Mouse (Mus musculus) spleen, postnatal 4 days (tissue): ENCODE data around the gene Vac14.

Source experiments
- DNase-seq, 2 experiments: peaks; one replicate each; pipeline ENCODE4 v3.0.0; 2022; ENCODE audit warnings: low spot score in 2 of 2

The Vac14 gene

DNA sequence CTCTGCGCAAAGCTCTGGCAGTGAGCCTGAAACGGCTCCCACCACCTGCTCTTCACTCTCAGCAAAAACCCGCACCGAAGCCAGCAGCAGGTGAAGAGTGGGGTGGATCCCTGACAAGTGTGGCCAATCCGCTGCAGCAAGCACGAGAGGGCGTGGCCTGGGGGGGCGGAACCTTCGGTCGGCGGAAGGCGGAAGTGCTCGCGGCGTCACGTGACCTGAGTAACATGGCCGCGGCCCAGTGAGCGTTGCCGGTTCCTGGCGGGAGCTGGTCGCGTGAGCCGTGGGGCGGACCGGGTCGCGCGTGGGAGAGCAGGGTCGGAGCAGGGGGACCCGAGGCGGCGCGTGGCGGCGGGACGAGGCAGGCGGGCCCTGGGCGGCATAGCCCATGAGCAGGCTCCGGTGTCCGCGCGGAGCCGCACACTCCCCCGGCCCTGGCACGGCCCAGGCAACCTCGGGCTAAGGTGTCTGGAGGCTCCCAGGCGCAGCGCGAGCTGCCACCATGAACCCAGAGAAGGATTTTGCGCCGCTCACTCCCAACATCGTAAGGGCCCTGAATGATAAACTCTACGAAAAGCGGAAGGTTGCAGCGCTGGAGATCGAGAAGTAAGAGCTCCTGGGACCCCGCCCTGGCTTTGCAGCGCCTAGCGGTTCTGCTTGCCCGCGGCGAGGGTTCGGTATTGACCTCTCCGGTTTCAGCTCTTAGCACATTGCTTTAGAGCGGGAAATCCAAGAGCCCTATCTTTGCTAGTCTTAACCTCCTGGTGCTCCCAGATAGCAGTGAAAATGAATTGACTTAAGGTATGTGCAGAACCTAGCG, at the start of gene Vac14:
TSS of gene Vac14 (plus strand) at position 195 of the 817 bp plus-strand sequence.
- DNase-seq: peak; percentile 98 to 99

DNA sequence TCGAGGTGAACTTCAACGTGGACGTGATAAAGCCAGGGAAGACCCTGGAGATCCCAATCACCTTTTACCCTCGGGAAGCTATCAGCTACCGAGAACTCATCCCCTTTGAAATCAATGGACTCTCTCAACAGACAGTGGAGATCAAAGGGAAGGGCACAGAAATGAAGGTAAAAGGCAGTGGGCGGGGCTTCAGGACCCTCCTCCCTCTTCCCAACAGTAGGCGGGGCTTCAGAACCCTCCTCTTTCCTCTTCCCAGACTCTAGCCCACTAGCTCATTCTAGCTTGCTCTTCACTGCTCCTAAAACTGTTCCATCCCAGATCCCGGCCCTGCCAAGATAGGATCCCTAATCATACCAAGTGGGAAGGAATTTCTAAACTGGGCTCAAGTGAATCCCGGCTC, 25.7 kb upstream of the Vac14 start:
- DNase-seq: no peak

DNA sequence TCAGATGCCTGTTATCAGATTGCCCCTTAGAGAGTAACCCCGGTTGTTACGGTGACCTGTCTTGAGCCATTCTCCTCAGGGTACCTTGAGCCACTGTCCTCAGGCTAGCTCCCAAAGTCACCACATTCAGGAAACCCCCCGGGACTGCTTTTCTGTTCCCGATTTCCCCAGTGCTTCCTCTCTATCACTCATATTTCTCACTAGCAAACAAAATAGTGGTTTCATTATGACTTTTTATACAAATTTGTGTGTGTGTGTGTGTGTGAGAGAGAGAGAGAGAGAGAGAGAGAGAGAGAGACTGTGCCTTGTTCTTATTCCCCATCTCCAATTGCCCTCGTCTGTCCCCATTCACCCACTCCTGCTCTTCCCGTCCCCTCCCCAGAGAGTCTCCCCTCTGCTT, 24.2 kb upstream of the Vac14 start:
- no peak for DNase-seq

DNA sequence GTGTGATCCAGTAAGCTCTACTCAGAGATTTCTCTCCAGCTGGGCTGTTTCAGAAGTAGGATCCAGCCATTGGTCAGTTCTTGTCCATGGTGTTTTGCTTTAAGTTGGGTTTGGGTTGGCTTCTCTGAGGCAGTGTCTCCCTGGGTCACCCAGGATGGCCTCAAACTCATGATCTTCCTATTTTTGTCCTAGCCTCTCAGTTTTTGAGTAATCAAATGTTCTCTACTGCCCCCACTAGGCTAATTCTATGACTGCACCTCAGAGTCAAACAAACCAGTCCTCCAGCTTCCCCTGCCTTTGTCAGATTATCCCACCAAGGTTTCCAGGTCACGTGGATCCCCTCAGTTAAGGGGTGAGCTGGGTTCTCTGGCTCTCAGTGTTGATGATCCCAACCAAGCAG, 13.8 kb upstream of the Vac14 start:
- DNase-seq: no peak

DNA sequence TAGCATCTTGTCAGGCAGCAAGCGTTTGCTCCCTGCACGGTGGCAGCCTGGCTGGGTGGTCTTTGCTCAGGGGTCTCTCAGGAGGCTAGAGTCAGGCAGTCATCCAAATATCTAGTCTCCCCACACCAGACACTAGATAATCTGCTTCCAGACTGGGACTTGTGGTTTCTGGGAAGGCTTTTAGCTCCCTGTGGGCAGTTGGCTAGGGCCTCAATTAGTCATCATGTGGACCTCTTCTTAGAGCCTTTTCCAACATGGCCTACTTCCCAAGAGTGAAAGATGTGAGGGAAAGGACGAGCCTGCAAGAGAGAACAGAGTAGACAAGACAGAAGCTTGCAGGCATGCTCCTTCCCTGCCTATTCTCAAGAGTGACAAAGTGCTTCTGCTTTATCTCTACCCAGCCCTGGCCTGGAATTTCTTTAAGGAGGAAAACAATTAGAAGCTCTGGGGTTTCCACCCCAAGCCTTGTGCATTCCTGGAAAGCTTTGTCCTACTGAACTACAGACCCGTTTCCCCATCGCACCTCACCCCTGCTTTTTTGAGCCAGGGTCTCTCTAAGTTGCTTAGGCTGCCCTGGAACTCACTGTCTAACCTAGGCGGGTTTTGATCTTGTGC, 12.9 kb upstream of the Vac14 start:
- DNase-seq: no peak

DNA sequence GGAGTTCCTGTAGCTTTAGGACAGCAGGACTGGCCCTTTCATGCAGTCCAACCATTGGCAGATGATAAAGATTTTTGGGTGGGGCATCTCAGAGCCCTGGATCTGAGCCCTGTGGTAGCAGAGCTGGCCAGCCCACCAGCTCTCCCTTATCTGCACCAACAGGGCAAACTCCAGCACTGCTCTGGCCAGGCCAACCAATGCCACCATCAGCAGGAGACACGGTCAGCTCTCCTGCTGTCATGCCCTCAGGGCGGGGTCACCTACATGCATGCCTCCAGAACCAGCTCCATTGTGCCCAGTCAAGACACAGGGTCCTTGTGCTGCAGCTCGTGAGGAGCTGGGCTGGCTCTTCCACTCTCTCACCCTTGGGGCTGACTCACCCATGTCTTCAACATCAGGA, 2.7 kb upstream of the Vac14 start:
- no peak for DNase-seq

DNA sequence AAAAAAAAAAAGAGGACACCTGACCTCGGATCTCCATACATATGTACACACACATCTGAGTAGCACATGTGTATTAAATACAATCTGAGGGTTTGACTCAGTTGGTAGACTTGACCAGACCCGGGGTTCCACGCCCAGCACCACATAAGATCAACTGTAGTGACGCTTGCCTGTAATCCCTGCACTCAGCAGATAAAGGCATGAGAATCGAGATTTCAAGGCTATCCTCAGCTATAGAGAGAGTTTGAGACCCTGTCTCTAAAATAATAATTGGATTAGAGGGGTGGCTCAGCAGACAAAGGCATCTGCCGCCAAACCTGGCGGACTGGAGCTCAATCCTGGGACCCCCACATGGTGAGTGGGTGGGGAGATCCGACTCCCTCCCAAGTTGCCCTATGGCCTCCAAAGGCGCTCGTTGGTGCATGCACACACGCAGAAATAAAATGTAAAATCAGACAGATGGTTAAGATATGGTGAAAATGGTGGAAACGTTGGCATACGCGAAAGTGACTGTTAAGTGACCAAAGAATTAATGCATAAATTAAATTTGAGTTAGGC, 505 bp upstream of the Vac14 start:
- no peak for DNase-seq

DNA sequence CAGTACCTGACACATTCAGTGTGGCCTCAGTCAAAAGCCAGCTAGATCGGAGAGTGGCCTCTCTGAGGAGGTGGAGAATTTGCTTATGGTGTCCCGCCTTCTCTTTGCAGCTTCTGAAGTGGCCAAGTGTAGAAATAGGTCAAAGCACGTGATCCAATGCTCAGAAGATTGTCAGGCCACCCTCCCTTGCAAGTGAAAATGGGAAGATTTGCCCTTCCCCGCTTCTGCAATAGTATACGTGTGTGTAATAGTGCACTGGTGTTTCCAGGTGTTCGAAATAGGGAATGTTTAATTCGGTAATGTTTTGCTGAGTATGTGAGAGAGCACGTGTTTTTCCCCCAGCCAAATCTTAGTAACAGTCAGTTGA, 806 bp downstream of the Vac14 start:
- no peak for DNase-seq

DNA sequence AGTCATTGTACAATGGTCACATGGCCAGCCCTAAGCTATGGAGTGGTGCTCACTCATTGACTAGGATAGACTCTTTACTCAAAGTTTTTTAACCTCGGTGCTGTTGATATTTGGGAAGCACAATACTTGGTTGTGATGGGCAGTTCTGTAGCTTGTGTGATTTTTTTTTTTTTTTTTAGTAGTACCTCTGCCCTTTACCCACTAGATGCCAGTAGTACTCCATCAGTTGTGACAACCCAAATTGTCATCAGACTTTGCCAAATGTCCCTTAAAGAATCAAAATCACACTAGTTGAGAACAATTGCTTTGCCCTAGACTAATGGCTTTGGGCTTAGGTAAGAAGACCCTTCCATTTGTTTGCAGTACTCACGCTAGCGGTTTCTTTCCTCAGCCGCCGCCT, 1.5 kb downstream of the Vac14 start:
- no peak for DNase-seq

DNA sequence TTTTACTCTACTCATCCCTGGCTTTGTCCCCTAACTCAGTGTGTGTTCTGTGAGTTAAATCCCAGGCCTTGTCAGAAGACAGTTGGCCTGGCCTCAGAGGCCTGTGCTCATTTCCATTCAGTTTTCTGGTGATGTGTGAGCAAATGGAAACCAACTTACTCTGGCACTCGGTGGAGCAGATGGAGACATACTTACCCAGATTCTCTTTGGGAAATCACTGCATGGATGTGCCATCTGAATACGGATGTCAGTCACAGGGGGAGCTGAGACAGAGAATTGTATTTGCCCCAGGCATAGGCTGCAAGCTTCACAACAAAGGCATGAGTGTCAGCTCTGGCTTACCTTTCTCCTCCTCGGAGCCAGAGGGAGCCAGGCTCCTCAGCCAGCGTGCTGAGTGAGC, 8.0 kb downstream of the Vac14 start:
- no peak for DNase-seq

DNA sequence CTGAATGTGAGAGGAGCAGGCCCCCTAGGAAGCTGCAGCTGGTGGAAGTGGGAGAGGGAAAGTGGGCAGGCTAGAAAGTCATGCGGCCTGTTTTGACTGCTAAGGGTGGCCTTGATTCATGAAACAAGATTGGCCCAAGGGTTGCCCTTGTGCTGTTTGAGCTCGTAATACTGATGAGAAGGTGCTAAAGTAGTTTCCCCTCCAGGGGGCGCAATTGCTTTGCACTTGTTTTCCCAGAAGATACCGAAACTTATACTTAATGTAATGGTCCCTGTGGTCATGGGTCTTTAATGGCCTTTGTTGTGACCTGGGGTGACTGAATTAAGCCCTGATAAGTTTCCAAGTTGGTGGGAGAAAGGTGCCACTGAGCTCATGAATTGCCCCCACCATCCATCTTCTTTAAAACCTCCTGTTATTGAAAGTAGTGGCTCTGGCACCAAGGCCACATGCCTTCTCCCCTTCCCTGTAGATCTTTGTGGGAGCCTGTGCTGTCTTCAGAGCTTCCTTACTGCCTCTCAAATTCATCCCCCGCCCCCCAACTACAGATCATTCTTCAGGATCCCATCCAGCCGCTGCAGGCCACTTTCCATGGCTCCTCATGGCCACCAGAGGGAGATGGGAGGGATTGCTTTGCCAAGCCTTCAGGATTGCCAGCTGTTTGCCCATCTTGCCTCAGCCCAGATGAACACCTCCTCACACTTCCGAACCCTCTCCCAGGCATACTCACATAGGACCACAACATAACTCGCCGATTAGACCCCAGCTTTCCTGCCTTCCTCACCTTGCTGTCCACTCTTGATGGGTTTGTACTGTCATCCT, 11.1 kb downstream of the Vac14 start:
- DNase-seq: peak; percentile 38 to 77

DNA sequence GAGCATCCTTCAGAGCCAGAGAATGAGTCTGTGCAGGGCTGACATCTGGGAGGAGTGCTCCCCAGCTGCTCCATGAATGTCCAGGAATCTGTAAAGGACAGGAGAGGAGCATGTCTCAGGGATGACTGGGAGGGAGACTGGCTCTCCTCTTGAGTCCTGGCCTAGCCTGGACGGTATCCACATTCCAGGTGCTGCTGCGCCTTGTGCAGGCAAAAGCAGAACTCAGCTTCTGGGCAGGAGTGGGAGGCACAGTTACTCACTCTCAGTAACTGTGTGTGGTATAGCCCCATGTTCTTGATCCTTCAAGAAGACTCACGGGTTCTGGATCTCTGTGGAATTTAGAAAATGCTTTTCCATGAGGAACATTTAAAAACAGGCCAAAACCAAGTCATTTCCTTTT, 11.7 kb downstream of the Vac14 start:
- no peak for DNase-seq

DNA sequence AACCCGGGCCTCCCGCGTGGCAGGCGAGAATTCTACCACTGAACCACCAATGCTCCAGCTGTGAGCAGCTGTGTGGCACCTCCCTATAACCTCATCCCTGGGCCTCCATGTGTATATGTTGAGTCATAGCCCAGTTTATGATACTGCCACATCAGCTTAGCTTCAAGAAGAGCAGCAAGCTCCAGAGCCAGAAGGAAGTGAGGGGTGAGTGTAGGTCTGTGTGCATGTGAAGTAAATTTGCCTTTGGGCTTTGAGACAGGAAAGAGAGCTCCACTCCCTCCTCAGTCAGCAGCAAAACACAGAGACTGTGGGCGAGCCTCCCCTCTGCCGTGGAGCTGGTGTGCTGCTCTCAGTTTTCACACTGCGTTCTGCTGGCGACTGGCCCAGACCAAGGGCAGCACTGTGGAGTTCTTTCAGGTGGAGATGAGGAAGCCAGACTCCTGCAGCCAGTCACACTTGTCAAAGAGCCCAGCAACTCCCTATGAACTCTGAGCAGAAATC, 12.2 kb downstream of the Vac14 start:
- DNase-seq: no peak

DNA sequence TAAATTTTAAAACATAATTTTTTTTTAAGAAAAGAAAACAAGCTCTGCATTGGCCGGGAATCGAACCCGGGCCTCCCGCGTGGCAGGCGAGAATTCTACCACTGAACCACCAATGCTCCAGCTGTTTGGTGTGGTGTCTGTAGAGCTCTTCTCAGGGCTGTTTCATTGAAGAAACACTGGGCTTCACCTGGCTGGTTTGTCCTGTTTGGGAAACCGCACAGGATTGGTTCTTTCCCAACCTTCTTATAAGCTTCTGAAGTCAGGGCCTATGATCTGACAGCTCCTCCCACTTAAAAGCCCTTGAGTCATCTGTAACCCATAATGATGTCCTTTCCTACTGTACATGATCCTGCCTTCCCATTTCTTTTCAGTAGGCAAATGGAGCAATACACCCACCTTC, 12.8 kb downstream of the Vac14 start:
- no peak for DNase-seq

DNA sequence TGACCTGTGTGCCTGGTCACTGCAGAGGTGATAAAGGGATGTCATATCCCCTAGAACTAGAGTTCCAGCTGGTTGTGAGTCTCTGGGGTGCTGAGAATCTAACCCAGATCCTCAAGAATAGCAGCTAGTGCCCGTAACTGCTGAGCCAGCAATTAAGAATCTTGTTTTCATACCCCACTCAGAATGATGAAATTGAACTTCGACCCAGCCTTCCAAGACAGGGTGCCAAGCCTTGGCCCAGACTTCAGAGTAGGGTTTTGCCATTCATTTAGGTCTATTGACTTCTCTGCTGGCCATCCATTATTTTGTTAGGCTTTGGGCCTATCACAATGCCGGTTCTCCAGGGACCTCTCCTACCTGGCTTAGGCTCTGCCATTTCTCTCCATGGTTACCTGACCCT, 15.4 kb downstream of the Vac14 start:
- no peak for DNase-seq

DNA sequence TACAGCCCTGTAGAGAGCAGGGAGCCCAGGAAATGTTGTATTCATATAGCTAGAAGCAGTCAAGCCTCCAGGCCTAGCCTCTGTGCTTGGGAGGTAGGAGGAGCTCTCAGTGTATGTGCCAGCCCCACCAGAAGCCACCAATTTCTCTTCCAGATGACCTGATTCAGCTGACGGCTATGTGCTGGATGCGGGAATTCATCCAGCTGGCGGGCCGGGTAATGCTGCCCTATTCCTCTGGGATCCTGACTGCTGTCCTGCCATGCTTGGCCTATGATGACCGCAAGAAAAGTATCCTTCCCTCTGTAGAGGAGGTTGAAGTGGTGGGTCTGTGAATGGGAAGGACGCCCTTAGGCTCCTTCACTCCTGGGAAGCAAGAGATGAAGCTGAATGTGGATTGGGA, 17.8 kb downstream of the Vac14 start:
- no peak for DNase-seq

DNA sequence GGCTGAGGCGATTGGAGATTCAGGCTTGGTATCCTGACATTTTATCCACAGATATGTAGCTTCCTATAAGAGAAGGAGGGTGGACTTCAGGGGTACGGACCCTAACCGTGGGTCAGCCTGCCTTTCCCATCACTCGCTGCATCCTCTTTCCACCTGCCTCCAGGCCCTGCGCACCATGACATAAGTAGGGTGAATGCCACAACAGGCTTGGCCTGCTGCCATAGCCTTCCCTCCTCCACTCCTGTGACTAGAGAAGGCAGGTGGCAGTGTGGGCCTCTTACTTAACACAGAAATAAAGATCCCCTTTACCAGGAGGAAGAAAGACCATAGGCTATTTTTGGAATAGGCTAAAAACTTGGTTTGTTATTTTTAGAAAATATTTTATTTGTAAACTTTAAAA, 23.9 kb downstream of the Vac14 start:
- DNase-seq: no peak

DNA sequence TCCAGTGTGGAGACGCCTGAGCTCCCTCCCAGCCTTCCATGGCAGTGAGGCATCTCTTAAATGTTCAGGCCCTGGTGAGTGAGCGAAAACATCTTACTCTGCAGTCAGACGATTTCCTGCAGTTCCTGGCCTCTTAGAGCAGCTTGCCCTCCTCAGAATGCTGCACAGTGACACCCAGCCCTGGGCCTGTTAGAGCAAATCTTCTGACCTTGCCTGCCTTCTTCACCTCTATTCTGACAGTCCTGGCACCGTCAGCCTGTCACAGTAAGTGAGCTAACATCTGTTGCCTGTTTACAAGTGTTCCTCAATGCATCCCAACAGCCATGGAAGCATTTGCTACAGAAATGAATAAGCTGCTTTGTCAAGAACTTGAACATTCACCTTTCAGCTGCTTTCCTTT, 24.8 kb downstream of the Vac14 start:
- no peak for DNase-seq

DNA sequence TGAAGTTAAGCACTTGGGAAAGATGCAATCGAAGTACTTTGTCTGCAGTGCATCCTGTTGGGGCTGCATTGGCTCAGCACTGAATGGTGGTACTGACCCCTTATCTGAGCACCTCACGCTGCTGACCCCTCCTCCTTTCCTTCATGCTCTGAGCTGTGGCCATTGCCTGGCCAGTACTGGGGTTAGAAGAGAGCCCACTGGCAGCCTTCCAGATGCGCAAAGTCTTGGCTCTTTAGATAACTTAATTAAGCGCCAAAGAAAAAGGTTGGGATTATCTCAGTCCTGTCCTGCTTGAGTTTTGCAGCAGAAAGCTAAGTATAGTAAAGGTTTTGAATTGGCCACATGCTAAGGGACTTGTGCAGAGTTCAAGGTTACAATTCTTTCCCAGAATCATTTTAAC, 26.0 kb downstream of the Vac14 start:
- DNase-seq: no peak

DNA sequence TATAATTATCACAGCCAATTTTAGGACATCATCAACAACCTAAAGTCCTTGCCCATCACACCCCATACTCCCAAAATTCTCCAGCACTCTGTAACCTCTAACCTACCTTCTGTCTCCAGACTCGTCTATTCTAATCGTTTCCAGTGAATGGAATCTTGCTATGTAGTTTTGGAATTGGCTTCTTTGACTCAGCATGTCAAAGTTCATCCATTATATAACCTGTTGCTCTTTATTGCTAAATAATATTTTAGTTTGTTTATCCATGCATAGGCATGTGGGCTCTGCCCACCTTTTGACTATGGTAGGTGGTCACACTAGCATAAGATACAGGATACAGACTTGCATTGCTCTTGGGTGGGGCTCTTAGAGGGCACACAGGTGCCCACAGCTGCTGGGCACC, 26.5 kb downstream of the Vac14 start:
- no peak for DNase-seq

DNA sequence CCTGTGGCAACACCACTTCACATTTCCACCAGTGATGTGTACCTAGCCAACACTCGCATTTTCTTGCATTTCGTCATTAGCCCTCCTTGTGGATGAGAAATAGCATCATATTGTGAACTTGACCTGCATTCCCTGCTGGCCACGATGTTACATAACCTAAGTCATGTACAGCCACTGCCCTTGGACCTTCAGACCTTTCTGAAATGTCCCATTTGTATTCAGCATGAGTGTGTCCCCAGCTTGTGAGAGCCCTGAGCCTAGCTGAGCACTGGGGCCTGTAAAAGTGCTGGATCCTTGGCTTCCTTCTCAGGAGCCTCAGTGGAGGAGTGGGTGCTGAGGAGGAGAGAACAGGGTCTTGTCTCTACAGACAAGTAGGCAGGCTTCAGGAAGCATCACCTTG, 27.0 kb downstream of the Vac14 start:
- no peak for DNase-seq

DNA sequence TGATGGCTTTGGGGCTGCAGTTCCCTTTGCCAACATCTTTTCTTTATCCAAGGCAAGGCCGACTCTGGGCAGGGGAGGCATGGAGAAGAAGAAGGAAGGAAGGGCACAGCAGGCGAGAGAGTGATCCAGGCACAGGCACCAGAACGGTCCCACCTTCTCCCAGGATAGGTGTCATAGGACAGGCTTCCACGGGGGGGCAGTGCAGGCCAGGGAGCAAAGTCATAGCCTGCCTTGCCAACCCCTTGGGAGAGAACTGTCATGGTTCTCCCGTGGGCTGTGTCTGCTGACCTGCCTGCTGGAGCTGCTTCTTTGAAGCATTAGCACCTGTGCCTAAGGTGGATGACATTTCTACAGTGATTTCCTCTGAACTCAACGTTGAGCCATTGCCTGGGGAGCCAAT, 27.7 kb downstream of the Vac14 start:
- DNase-seq: peak; percentile 41 to 75
